Mouse (Mus musculus) lung, postnatal 0 days (tissue): ENCODE results near the gene Slc1a7.

Source experiments
- CTCF ChIP-seq: IDR thresholded peaks from 2 replicates; pipeline ENCODE4 v1.5.1; 2016; ENCODE audit warnings: antibody characterized with exemption, mild to moderate bottlenecking
- EP300 ChIP-seq: IDR thresholded peaks from 2 replicates; pipeline ENCODE4 v1.6.1; 2016; ENCODE audit warnings: antibody characterized with exemption, mild to moderate bottlenecking, control low read depth

- TF ChIP-seq CTCF (no peak), EP300 (no peak)
Observed at GRCm38 (mm10) chr4:108052673-108053072, 84.5 kb downstream of the Slc1a7 start.
